Mouse (Mus musculus): ENCODE data around the gene Eepd1. TPM values are rescaled to one million over a fixed set of nuclear protein-coding genes. Genes with fewer than 3 reads are reported as not detected.

Gene Eepd1
- total RNA-seq, 2 experiments from 2014 or later, result 18.6 to 30.3 TPM

DNA sequence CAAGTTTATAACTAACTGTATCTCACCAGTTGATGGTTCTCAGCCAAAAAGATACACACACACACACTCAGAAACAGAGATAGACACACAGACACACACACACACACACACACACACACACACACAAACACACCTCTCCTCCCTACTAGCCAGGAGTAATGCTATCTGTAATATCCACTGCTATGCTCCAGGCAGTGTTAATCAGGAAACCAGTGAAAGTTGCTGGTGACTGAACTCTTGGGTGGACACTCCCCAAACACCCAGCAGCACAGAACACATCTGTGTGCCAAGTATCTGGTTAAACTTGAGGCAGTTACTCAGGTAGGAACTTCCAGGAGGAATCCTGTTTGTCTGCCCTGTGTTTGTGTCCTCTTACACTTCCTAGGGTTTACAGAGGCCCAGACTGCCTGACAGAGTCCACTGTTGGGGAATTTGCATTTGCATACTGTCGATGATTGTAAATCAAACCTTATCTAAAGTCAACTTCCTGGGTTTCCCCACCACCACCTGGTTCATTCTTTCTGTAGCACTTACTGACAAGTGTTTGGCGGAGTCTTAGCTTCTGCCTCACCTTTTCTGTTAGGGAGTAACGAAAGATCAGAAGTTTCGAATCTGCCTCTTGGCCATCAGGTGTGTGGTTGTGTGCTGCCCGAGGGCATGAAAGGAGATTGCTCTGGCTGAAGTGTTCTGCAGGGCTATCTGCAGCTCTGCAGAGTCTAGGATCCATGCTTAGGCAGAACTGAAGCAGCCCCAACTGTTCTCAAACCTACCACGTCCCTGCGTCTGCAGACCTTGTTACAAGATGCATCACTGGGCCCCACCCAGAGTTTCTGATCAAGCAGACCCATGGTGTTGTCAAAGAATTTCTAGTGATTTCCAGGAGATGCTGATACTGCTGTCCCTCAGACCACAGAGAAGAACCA is 97.6 kb downstream of the Eepd1 start:
- no peak for DNase-seq

GRCm38 (mm10) chr9:25583621-25584020 is 102.3 kb downstream of the Eepd1 start:
- DNase-seq, result no peak

- no peak for DNase-seq
Observed at GRCm38 (mm10) chr9:25585614-25586013, 104.3 kb downstream of the Eepd1 start.

DNA sequence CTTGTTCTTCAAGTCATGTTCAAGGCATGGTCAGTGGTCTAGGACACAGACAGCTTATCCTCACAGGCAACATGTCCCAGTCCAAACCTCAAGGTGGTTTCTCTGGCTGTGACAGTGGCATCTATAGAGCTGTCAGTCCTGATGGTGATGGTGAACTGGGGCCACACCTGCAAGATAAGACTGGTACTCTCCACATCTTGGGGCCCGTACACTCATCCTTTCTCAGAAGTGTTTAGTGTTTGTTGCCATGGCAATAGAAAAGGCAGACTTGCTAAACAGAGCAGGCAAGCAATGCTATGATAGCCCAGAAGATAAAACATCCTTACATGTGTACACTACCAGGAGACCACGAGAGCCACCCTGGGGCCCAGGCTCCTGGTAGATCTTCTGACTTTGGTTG is 107.2 kb downstream of the Eepd1 start:
- no peak for DNase-seq

GRCm38 (mm10) chr9:25590740-25591139 is 109.4 kb downstream of the Eepd1 start:
- DNase-seq, result no peak

- DNase-seq, result peak; percentile 51
Observed at GRCm38 (mm10) chr9:25591390-25592354, 110.3 kb downstream of the Eepd1 start.

DNA sequence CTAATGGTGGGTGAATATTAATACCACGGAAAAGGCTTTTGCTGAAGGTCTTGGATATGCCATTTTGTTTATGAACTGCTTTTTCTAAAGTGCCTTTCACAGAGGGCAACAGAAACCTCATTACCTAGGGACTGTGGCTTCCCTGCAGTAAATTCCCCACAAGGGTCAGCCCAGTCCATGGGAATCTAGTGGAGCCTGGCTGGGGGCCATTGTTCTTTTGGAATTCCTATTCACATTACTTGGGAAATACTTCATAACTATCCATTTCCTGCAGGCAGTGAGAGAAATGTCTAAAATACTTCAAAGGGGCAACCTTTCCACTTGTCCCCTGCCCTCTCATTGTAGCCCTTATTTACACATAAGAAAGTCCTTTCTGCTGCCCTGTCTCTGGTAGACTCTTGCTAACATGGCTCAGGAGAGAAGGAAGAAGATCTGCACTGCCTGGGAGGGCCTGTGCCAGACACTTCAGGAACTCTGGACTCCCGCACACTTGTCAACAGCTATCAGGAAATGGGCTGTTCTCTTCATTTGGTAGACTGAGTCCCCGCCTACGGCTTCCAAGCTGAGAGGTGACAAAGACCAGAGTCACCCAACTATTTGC is 111.1 kb downstream of the Eepd1 start:
- peak; percentile 25 for DNase-seq

- no peak for DNase-seq
Observed at GRCm38 (mm10) chr9:25624744-25625143, 143.4 kb downstream of the Eepd1 start.

GRCm38 (mm10) chr9:25629531-25630099 is 148.3 kb downstream of the Eepd1 start:
- DNase-seq, result no peak

Other genes with a start within 250 kb of the Eepd1 start
- gene Sept7, start 229.1 kb upstream of the Eepd1 start, total RNA-seq (2021), result 100 to 1,000 TPM; 119 to 122 TPM